Mouse (Mus musculus): ENCODE data around the gene Pin1.
"Not testable (repeated sequence)": the region's sequence is repeated elsewhere in the genome, so short reads cannot be mapped to it uniquely, and the experiment has no call there.

Pin1 gene

GRCm38 (mm10) chr9:20657546-20657945, 5.7 kb downstream of the Pin1 start:
- peak in 1 of 2 experiments; percentile 34 for DNase-seq (ENCODE audit: low spot score in 2 of 2)

- DNase-seq (ENCODE audit: low spot score in 2 of 2): peak in 1 of 2 experiments; percentile 86
Observed at GRCm38 (mm10) chr9:20662325-20662724, 10.4 kb downstream of the Pin1 start.

- no peak for DNase-seq (ENCODE audit: low spot score in 2 of 2)
Observed at GRCm38 (mm10) chr9:20662874-20663273, 11.0 kb downstream of the Pin1 start.

GRCm38 (mm10) chr9:20663956-20664355, 12.1 kb downstream of the Pin1 start:
- peak; percentile 69 to 80 for DNase-seq (ENCODE audit: low spot score in 2 of 2)

- DNase-seq (ENCODE audit: low spot score in 2 of 2): peak in 1 of 2 experiments; percentile 61
Observed at GRCm38 (mm10) chr9:20664366-20664765, 12.5 kb downstream of the Pin1 start.

GRCm38 (mm10) chr9:20664982-20665637, 13.2 kb downstream of the Pin1 start:
- no peak for DNase-seq (ENCODE audit: low spot score in 2 of 2)

- peak in 1 of 2 experiments; percentile 23 for DNase-seq (ENCODE audit: low spot score in 2 of 2)
Observed at GRCm38 (mm10) chr9:20665925-20666324, 14.0 kb downstream of the Pin1 start.

- DNase-seq (ENCODE audit: low spot score in 2 of 2): no peak
Observed at GRCm38 (mm10) chr9:20666510-20667034, 14.7 kb downstream of the Pin1 start.

- DNase-seq (ENCODE audit: low spot score in 2 of 2): no peak
Observed at GRCm38 (mm10) chr9:20668065-20668464, 16.2 kb downstream of the Pin1 start.

GRCm38 (mm10) chr9:20672047-20672446, 20.2 kb downstream of the Pin1 start:
- no peak for DNase-seq (ENCODE audit: low spot score in 2 of 2)

- DNase-seq (ENCODE audit: low spot score in 2 of 2): peak; percentile 48 to 59
Observed at GRCm38 (mm10) chr9:20677892-20678291, 26.0 kb downstream of the Pin1 start.

GRCm38 (mm10) chr9:20680378-20680958, 28.6 kb downstream of the Pin1 start:
- DNase-seq (ENCODE audit: low spot score in 2 of 2): no peak

GRCm38 (mm10) chr9:20681546-20682388, 29.9 kb downstream of the Pin1 start:
- no peak for DNase-seq (ENCODE audit: low spot score in 2 of 2)

- DNase-seq (ENCODE audit: low spot score in 2 of 2): peak in 1 of 2 experiments; percentile 65
Observed at GRCm38 (mm10) chr9:20682389-20682722, 30.5 kb downstream of the Pin1 start.

GRCm38 (mm10) chr9:20685081-20685861, 33.4 kb downstream of the Pin1 start:
- peak; percentile 74 to 87 for DNase-seq (ENCODE audit: low spot score in 2 of 2)

GRCm38 (mm10) chr9:20689403-20689802, 37.5 kb downstream of the Pin1 start:
- DNase-seq (ENCODE audit: low spot score in 2 of 2): no peak

- DNase-seq (ENCODE audit: low spot score in 2 of 2): no peak
Observed at GRCm38 (mm10) chr9:20689913-20690312, 38.0 kb downstream of the Pin1 start.

GRCm38 (mm10) chr9:20690449-20690848, 38.6 kb downstream of the Pin1 start:
- not testable (repeated sequence) for DNase-seq (ENCODE audit: low spot score in 2 of 2)

- DNase-seq (ENCODE audit: low spot score in 2 of 2): no peak
Observed at GRCm38 (mm10) chr9:20692863-20693262, 41.0 kb downstream of the Pin1 start.

GRCm38 (mm10) chr9:20694721-20695235, 42.9 kb downstream of the Pin1 start:
- no peak for DNase-seq (ENCODE audit: low spot score in 2 of 2)

- DNase-seq (ENCODE audit: low spot score in 2 of 2): peak in 1 of 2 experiments; percentile 32
Observed at GRCm38 (mm10) chr9:20696107-20696712, 44.3 kb downstream of the Pin1 start.

All from left cerebral cortex, adult 9 months (tissue).